Mouse (Mus musculus) bone marrow macrophage, adult 2 months (primary cell): ENCODE data around the gene Dnajc24. TPM values are rescaled to one million over a fixed set of nuclear protein-coding genes. Genes with fewer than 3 reads are reported as not detected.
A peak's percentile ranks its signal among the peaks of the same experiment; 100 is the strongest.

Experiments
- H3K27ac ChIP-seq: 2 replicates; pipeline ENCODE4 v1.5.1; 2012; ENCODE audit warnings: low read depth, low read length; ENCODE audit not compliant: insufficient read depth
- H3K4me1 ChIP-seq: 2 replicates; pipeline ENCODE4 v1.6.1; 2012; ENCODE audit warnings: low read length; ENCODE audit not compliant: control insufficient read depth, insufficient read depth
- H3K4me3 ChIP-seq: 2 replicates; pipeline ENCODE4 v1.5.1; 2012; ENCODE audit warnings: mild to moderate bottlenecking, low read length, moderate library complexity; ENCODE audit not compliant: insufficient read depth
- CTCF ChIP-seq: IDR thresholded peaks from 2 replicates; pipeline ENCODE4 v1.5.1; 2012; ENCODE audit warnings: low read depth, mild to moderate bottlenecking, low read length, moderate library complexity
- POLR2A ChIP-seq: IDR thresholded peaks from 2 replicates; pipeline ENCODE4 v1.6.1; 2012; ENCODE audit warnings: mild to moderate bottlenecking, low read depth, low read length, borderline replicate concordance
- polyA plus RNA-seq: library from polyadenylated mRNA; stranded (reverse); fragments of >200 nt; gene quantifications from 2 replicates; pipeline ENCODE4 v1.2.4, GENCODE M21; 2012; ENCODE audit not compliant: missing spikeins, insufficient read depth, insufficient read length

The Dnajc24 gene
- 21.1 and 26.6 TPM in 2 replicates for polyA plus RNA-seq

- TF ChIP-seq POLR2A: no peak
- no peak for TF ChIP-seq CTCF
- H3K27ac ChIP-seq: peak within 1 kb of the TSS; percentile 53
- H3K4me1 ChIP-seq: peaks cover 2% of the 10 kb centered on the region; the same call in 1 of the 2 replicates
- H3K4me3 ChIP-seq: peak within 1 kb of the TSS; percentile 80
These were observed at the start of gene Dnajc24 for GRCm38 (mm10) chr2:106002835-106003739. TSS of gene Dnajc24 (minus strand) at chr2:106003549.

- H3K4me1 ChIP-seq: no peaks in the 10 kb centered on the region
- H3K4me3 ChIP-seq: no peak overlapping the region
- TF ChIP-seq CTCF (no peak), POLR2A (no peak)
- no peak overlapping the region for H3K27ac ChIP-seq
These were observed 43.3 kb upstream of the Dnajc24 start for GRCm38 (mm10) chr2:106046686-106047085.

GRCm38 (mm10) chr2:106042495-106042894 is 39.1 kb upstream of the Dnajc24 start:
- no peak overlapping the region for H3K27ac ChIP-seq
- no peaks in the 10 kb centered on the region for H3K4me1 ChIP-seq
- no peak for TF ChIP-seq POLR2A
- no peak for TF ChIP-seq CTCF
- H3K4me3 ChIP-seq: no peak overlapping the region

DNA sequence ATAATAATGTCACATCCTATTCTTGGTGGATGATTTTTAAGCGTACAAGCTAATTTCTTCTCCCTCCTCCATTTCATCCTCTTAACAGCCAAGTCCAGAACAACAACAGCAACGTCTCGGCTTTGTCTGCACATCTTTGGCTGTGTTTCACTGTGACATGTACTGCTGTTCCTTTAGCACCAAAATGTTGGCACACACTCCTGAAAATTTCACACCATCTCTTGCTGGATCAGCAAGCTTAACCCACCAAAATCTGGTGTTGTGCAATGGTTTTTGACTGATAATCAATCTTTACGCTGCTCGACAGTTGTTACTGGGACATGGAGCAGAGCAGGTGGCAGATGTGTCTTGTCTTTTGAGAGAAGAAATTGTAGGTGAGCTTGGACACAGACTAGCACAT is 38.6 kb upstream of the Dnajc24 start:
- TF ChIP-seq POLR2A: no peak
- H3K4me1 ChIP-seq: no peaks in the 10 kb centered on the region
- H3K4me3 ChIP-seq: no peak overlapping the region
- H3K27ac ChIP-seq: no peak overlapping the region

DNA sequence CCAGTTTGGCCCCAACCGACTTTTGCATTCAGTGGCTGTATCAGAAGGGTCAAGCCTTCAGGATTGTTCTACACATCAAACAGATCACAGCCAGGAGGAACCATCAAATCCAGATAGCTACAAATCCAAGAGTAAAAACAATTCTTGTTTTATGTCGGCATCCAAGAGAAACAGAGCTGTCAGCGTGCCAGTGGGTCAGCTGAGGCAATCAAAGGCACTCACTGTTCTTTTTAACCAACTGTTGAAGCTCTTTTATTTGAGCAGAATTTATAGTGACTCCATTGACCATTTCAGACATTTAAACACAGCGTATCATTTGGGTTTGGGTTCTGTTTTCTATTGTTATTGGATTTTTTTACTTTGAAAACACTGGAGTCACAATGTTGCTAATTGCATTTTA is 34.9 kb upstream of the Dnajc24 start:
- H3K4me1 ChIP-seq: no peaks in the 10 kb centered on the region
- no peak overlapping the region for H3K4me3 ChIP-seq
- no peak overlapping the region for H3K27ac ChIP-seq
- TF ChIP-seq POLR2A: no peak
- no peak for TF ChIP-seq CTCF

GRCm38 (mm10) chr2:106024895-106025294 is 21.5 kb upstream of the Dnajc24 start:
- Histone ChIP-seq H3K4me3 (no peak overlapping the region), H3K27ac (no peak overlapping the region), H3K4me1 (no peaks in the 10 kb centered on the region)
- TF ChIP-seq CTCF: no peak
- no peak for TF ChIP-seq POLR2A

DNA sequence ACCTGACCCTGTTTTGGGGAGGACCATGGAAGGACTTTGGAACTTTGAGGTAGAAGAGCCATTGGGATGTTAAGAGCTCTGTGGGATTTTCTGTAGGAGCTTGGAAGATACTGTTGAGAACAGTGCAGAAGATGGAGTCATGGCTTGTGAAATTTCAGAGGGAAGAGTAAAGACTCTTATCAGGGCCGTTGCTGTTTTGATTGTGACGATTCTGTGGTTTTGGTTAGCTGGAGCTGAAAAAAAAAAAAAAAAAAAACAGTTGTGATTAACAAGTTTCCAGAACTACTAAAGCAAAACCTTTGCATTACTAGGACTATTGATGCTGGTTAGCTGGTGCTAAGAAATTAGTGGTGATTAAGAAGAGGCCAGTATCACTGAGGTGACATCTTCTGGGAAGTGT is 5.1 kb upstream of the Dnajc24 start:
- no peak overlapping the region for H3K27ac ChIP-seq

GRCm38 (mm10) chr2:105987999-105988398 is 15.3 kb downstream of the Dnajc24 start:
- TF ChIP-seq POLR2A (no peak), CTCF (no peak)
- Histone ChIP-seq H3K4me3 (no peak overlapping the region), H3K4me1 (peaks cover 26% of the 10 kb centered on the region), H3K27ac (no peak overlapping the region)

More for the DNA sequence above, 5.1 kb upstream of the Dnajc24 start:
- H3K4me3 ChIP-seq: no peak overlapping the region
- no peaks in the 10 kb centered on the region for H3K4me1 ChIP-seq
- TF ChIP-seq POLR2A (no peak), CTCF (no peak)

GRCm38 (mm10) chr2:105987131-105987530 is 16.2 kb downstream of the Dnajc24 start:
- H3K27ac ChIP-seq: peak overlapping the region; percentile 66
- no peak overlapping the region for H3K4me3 ChIP-seq
- H3K4me1 ChIP-seq: peaks cover 26% of the 10 kb centered on the region
- TF ChIP-seq POLR2A (no peak), CTCF (no peak)

- H3K4me1 ChIP-seq: peaks cover 26% of the 10 kb centered on the region
- H3K4me3 ChIP-seq: no peak overlapping the region
- H3K27ac ChIP-seq: no peak overlapping the region
- TF ChIP-seq CTCF: no peak
- TF ChIP-seq POLR2A: no peak
These were observed 18.1 kb downstream of the Dnajc24 start for GRCm38 (mm10) chr2:105985206-105985605.

GRCm38 (mm10) chr2:105978065-105978464 is 25.3 kb downstream of the Dnajc24 start:
- H3K4me3 ChIP-seq: no peak overlapping the region
- no peak for TF ChIP-seq CTCF
- no peak for TF ChIP-seq POLR2A
- no peak overlapping the region for H3K27ac ChIP-seq
- no peaks in the 10 kb centered on the region for H3K4me1 ChIP-seq
